Mouse (Mus musculus) MEL (cell line): ENCODE measurements around the gene Tmem160. TPM values are rescaled to one million over a fixed set of nuclear protein-coding genes. Genes with fewer than 3 reads are reported as not detected.

Source experiments
- DNase-seq: peaks from one replicate; pipeline ENCODE4 v3.0.0; 2011; ENCODE audit warnings: low read depth, low spot score
- H3K27ac ChIP-seq: 2 replicates; pipeline ENCODE4 v1.5.1; 2012; ENCODE audit warnings: low read depth, mild to moderate bottlenecking, control low read depth, low read length, moderate library complexity; ENCODE audit not compliant: control insufficient read depth
- H3K27me3 ChIP-seq, 2 experiments: fragments of 150-350 bp in 1 of 2; sonication (generic) in 1 of 2; 2 replicates each; pipeline ENCODE4 v1.6.1; 2012; ENCODE audit warnings: low read length in 2 of 2, mild to moderate bottlenecking in 2 of 2, improper control_type of control experiment in 1 of 2, moderate library complexity in 1 of 2; ENCODE audit not compliant: insufficient read depth in 2 of 2, control insufficient read depth in 1 of 2
- H3K36me3 ChIP-seq, 2 experiments: 2 replicates each; pipeline ENCODE4 v1.6.1; 2012 to 2014; ENCODE audit warnings: low read length in 2 of 2, improper control_type of control experiment in 1 of 2, inconsistent platforms in 1 of 2, mild to moderate bottlenecking in 1 of 2; ENCODE audit not compliant: insufficient read depth in 2 of 2, control insufficient read depth in 1 of 2
- H3K4me1 ChIP-seq, 2 experiments: fragments of 150-350 bp in 1 of 2; sonication (generic) in 1 of 2; 2 replicates each; pipeline ENCODE4 v1.6.1; 2012; ENCODE audit warnings: low read length in 2 of 2, improper control_type of control experiment in 1 of 2, mild to moderate bottlenecking in 1 of 2; ENCODE audit not compliant: insufficient read depth in 2 of 2, control insufficient read depth in 1 of 2
- H3K4me3 ChIP-seq, 2 experiments: fragments of 150-350 bp in 1 of 2; sonication (generic) in 1 of 2; 2 replicates each; pipeline ENCODE4 v1.5.1; 2012; ENCODE audit warnings: low read depth in 2 of 2, low read length in 2 of 2, mild to moderate bottlenecking in 2 of 2, moderate library complexity in 2 of 2, control low read depth in 1 of 2, improper control_type of control experiment in 1 of 2; ENCODE audit not compliant: control insufficient read depth in 1 of 2, insufficient read depth in 1 of 2
- H3K79me2 ChIP-seq: 2 replicates; pipeline ENCODE4 v1.6.1; 2012; ENCODE audit warnings: mild to moderate bottlenecking, low read length, moderate library complexity; ENCODE audit not compliant: control insufficient read depth, poor library complexity, insufficient read depth
- H3K9ac ChIP-seq: 2 replicates; pipeline ENCODE4 v1.6.1; 2012; ENCODE audit warnings: low read depth, mild to moderate bottlenecking, control low read depth, low read length, moderate library complexity; ENCODE audit not compliant: control insufficient read depth, poor library complexity, severe bottlenecking
- H3K9me3 ChIP-seq: fragments of 150-350 bp; sonication (generic); replicated peaks from 2 replicates; pipeline ENCODE4 v1.6.1; 2012; ENCODE audit warnings: mild to moderate bottlenecking, low read length, improper control_type of control experiment, moderate library complexity; ENCODE audit not compliant: insufficient read depth
- BHLHE40 ChIP-seq: IDR thresholded peaks from 2 replicates; pipeline ENCODE4 v1.6.1; 2012; ENCODE audit warnings: low read depth, mild to moderate bottlenecking, inconsistent platforms, low read length, improper control_type of control experiment, borderline replicate concordance
- CTCF ChIP-seq, 3 experiments: IDR thresholded peaks in 2 of 3; conservative IDR thresholded peaks in 1 of 3; 2 replicates each; pipeline ENCODE4 v1.5.1; 2011 to 2012; ENCODE audit warnings: low read length in 3 of 3, low read depth in 2 of 3, mild to moderate bottlenecking in 2 of 3, improper control_type of control experiment in 1 of 3, inconsistent platforms in 1 of 3, mixed read lengths in 1 of 3, moderate library complexity in 1 of 3; ENCODE audit not compliant: control insufficient read depth in 1 of 3, insufficient read depth in 1 of 3, poor library complexity in 1 of 3, severe bottlenecking in 1 of 3
- EP300 ChIP-seq, 2 experiments: IDR thresholded peaks; 2 replicates each; pipeline ENCODE4 v1.6.1; 2011; ENCODE audit warnings: improper control_type of control experiment in 2 of 2, low read length in 2 of 2, low read depth in 1 of 2, mild to moderate bottlenecking in 1 of 2
- JUND ChIP-seq: IDR thresholded peaks from 2 replicates; pipeline ENCODE4 v1.6.1; 2011; ENCODE audit warnings: low read depth, mild to moderate bottlenecking, improper control_type of control experiment, low read length
- MXI1 ChIP-seq: IDR thresholded peaks from 2 replicates; pipeline ENCODE4 v1.6.1; 2011; ENCODE audit warnings: mild to moderate bottlenecking, low read depth, low read length, improper control_type of control experiment
- POLR2A ChIP-seq, 2 experiments: IDR thresholded peaks; 2 replicates each; pipeline ENCODE4 v1.6.1; 2011 to 2012; ENCODE audit warnings: low read length in 2 of 2, mild to moderate bottlenecking in 2 of 2, control low read depth in 1 of 2, improper control_type of control experiment in 1 of 2, low read depth in 1 of 2, moderate library complexity in 1 of 2; ENCODE audit not compliant: control insufficient read depth in 1 of 2, insufficient read depth in 1 of 2, poor library complexity in 1 of 2
- POLR2AphosphoS2 ChIP-seq: IDR thresholded peaks from 2 replicates; pipeline ENCODE4 v1.6.1; 2011; ENCODE audit warnings: low read length, improper control_type of control experiment
- POLR2AphosphoS5 ChIP-seq: IDR thresholded peaks from 2 replicates; pipeline ENCODE4 v1.6.1; 2012; ENCODE audit warnings: low read depth, borderline replicate concordance, mild to moderate bottlenecking, inconsistent platforms, low read length, moderate library complexity, mixed read lengths
- TBP ChIP-seq: IDR thresholded peaks from 2 replicates; pipeline ENCODE4 v1.8.0; 2011; ENCODE audit warnings: low read depth, low read length, improper control_type of control experiment
- polyA plus RNA-seq, 2 experiments: library from polyadenylated mRNA; stranded (reverse) in 1 of 2; unstranded in 1 of 2; fragments of >175 nt in 1 of 2; fragments of >200 nt in 1 of 2; gene quantifications; 2 replicates each; pipeline versions ENCODE4 v1.2.1 to v1.2.4; 2012; ENCODE audit warnings: low replicate concordance in 2 of 2, low read depth in 1 of 2; ENCODE audit not compliant: insufficient read length in 2 of 2, insufficient read depth in 1 of 2, missing spikeins in 1 of 2
- total RNA-seq: library from RNA; depleted of rRNA; stranded (reverse); fragments of 300-350 nt; gene quantifications from 2 replicates; pipeline ENCODE4 v1.2.3, GENCODE M21; 2012

The Tmem160 gene
- total and polyA plus RNA-seq, 3 experiments, result 73.3 to 90.1 TPM; not detected in 1

DNA sequence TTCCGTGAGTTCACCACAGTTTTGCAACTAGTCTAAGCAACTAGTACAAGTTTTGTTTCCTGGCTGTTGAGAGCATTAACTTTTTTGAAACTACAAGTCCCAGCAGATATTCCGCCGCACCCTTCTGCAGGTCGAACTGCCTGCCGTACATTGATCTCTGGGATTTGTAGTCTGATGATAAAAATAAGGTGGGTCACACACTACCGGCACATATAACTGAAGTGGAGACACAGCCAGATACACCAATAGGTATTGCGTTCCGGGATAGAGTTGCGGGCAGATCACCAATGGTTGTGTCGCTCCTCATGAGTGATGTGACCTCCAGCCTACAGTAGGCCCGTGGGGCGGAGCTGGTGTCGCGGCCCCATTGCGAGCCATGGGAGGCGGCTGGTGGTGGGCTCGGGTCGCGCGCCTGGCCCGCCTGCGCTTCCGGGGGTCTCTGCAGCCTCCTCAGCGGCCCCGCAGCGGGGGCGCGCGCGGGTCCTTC lies at the start of gene Tmem160 (continued):
- TF ChIP-seq EP300 (IDR thresholded peaks at IDR 0.05; ENCODE audit: low read depth in 1 of 2, low read length in 2 of 2) (no peak), BHLHE40 (no peak)

- H3K9me3 ChIP-seq, result no peaks in the 10 kb centered on the region
- H3K36me3 ChIP-seq, result peaks cover 0 to 25% of the 10 kb centered on the region in 2 experiments; a peak in 2 of 4 replicates
- H3K79me2 ChIP-seq, result peaks cover 49% of the 10 kb centered on the region
- peak overlapping the region; percentile 96 for H3K27ac ChIP-seq
- peak; percentile 84 for DNase-seq
- no peak for TF ChIP-seq MXI1
- TF ChIP-seq POLR2A (IDR thresholded peaks at IDR 0.05; ENCODE audit: control insufficient read depth in 1 of 2, insufficient read depth in 1 of 2, low read depth in 1 of 2, low read length in 2 of 2, poor library complexity in 1 of 2), result peak; percentile 56 to 75; a peak in 3 of 4 replicates
- TF ChIP-seq TBP, result peak; percentile 68
- TF ChIP-seq, all 39 proteins: peak for 2
- Histone ChIP-seq H3K4me1 (peaks cover 9 to 40% of the 10 kb centered on the region in 2 experiments), H3K27me3 (no peaks in the 10 kb centered on the region), H3K4me3 (peak overlapping the region; percentile 89 to 93), H3K9ac (peak overlapping the region; percentile 98)
Measured at GRCm38 (mm10) chr7:16402968-16403948, 49.3 kb upstream of the Tmem160 start.

GRCm38 (mm10) chr7:16404315-16405072 lies 48.1 kb upstream of the Tmem160 start:
- TF ChIP-seq POLR2AphosphoS2 (no peak), MXI1 (no peak), TBP (peak; percentile 51; the same call in 1 of the 2 replicates), JUND (no peak)
- Histone ChIP-seq H3K79me2 (peaks cover 49% of the 10 kb centered on the region), H3K27me3 (no peaks in the 10 kb centered on the region), H3K36me3 (peaks cover 0 to 22% of the 10 kb centered on the region in 2 experiments; a peak in 2 of 4 replicates), H3K27ac (peak overlapping the region; percentile 98), H3K9ac (peak overlapping the region; percentile 98), H3K4me1 (peaks cover 9 to 35% of the 10 kb centered on the region in 2 experiments), H3K4me3 (peak overlapping the region; percentile 19 to 89; a peak in 3 of 4 replicates), H3K9me3 (no peaks in the 10 kb centered on the region)
- peak; percentile 59 for DNase-seq

DNA sequence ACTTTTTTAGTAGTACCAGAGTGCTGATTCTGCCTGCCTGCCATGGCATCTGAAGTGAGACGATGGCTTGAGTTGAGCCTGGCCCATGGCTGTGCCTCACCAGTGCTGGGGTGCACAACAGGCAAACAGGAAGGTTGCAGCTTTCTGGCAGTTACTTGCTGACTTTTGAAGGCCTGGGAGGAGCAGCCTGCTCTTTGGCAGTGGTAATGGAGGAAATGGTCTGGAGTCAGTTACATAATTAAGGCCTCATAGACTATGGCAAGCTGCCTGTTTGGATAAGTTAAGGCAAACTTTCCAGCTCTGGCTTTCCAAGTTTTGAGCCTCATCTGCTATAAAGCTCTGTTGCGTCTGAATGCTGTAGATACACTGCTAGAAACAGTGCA lies 47.5 kb upstream of the Tmem160 start:
- peak overlapping the region; percentile 98 for H3K27ac ChIP-seq
- no peaks in the 10 kb centered on the region for H3K27me3 ChIP-seq
- H3K36me3 ChIP-seq, result peaks cover 0 to 22% of the 10 kb centered on the region in 2 experiments; a peak in 2 of 4 replicates
- H3K4me3 ChIP-seq, result peak overlapping the region; percentile 5 to 19; a peak in 3 of 4 replicates
- peaks cover 9 to 35% of the 10 kb centered on the region in 2 experiments for H3K4me1 ChIP-seq
- TF ChIP-seq POLR2AphosphoS5 (peak; percentile 48; the same call in 1 of the 2 replicates), CTCF (IDR thresholded peaks at IDR 0.05 in 2 of 3, conservative IDR thresholded peaks at IDR 0.05 in 1 of 3; ENCODE audit: control insufficient read depth in 1 of 3, insufficient read depth in 1 of 3, low read depth in 2 of 3, low read length in 3 of 3, poor library complexity in 1 of 3, severe bottlenecking in 1 of 3) (no peak)
- DNase-seq, result no peak
- H3K79me2 ChIP-seq, result peaks cover 49% of the 10 kb centered on the region
- peak overlapping the region; percentile 98 for H3K9ac ChIP-seq
- H3K9me3 ChIP-seq, result no peaks in the 10 kb centered on the region
